Mouse (Mus musculus) ovary, postnatal 14 days (tissue): Measurements from ENCODE around the gene Smad6.

Experiments
- DNase-seq: peaks from one replicate; pipeline ENCODE4 v3.0.0; 2022; ENCODE audit warnings: low spot score

The Smad6 gene

DNA sequence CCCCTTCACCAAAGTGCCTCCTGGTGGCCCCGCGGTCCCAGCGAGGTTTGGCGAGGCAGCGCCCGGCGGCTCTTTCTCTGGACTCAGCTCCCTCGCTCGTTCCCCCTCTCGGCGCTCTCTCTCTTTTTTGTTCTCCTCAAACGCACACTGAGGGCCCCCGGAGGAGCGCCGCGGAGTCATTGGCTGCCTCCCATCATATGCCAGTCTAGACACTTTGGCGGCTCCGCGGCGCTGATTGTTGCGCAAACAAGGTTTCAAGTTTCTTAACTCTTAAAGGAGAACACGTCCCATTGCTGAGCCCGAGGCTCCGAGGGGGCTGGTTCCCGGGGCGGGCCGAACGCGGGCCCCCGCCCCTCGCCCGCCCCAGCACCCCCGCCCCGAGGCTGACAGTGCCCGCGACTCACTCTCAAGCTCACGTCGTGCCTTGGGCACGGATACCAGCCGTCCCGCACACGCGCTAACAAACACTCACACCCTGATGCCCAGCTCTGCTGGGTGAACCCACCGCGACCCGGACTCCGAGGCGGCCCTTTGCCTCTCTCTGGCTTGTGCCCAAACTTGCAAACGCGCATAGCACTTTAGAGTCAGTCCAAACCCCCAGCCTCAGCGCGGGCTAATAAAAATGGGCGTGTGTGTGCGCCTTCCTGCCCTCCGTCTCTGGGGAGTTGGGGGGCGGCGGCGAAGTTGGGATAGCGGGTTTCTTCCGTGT, at the start of gene Smad6:
Gene Smad6, minus strand, starts transcription at position 207 of the 709 bp plus-strand sequence.
- peak; percentile 86 for DNase-seq

DNA sequence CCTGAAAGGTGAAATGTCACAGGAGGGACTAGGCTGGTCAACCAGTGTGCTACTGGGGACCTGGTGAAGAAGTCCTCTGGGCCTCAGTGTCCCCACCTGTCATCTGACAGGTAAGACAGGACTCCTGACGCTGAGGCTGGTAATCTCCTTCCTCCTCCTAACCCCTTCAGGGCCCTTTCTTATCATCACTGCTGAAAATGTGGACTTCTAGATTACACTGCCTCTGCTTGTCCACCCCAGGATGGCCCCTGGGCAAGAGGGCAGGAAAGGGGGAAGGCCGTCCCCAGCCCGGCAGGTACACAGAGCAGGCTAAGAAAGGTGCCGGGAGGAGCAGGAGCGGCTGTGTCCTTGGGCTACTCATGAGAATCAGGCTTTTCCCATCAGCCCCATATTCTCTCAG, 48.8 kb upstream of the Smad6 start:
- DNase-seq = no peak

- DNase-seq = no peak
These were observed 47.3 kb upstream of the Smad6 start for GRCm38 (mm10) chr9:64069131-64069530.

DNA sequence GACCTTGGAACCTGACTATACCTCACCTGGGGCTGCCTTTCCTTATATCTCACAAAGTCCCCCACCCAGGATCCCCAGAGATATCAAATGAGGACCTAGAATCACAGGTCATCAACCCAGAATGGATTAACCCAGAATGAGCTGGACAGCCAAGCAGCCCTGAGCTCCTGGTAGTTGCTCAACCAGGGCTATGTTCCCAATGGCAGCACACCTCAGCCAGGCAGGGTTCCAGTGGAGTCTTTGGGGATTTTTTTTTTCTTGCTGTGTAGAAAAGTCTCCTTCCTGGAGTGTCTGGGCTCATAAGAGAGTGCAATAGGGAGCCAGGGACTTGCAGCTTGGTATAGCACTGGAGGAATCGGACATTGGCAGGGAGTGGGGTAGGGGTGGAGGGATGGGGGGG, 46.7 kb upstream of the Smad6 start:
- DNase-seq = no peak

DNA sequence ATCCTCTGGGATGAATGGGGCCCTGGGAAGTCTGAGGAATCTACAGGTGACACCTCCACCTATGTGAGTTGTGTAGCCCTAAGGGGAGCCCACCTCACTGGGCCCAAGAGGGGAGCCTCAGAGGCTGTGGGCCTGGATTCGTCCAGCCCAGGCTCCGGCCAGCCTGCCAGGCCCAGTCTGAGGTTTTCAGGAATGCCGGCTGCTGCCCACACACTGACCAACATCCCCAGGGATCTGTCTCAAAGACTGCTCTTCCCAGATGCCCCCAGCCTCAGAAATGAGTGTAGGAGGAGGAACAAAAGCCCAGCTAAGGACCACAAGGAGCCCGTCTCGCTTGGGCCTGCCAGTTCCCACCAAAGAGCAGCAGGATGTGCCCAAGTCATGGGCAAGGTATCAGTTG, 45.9 kb upstream of the Smad6 start:
- no peak for DNase-seq

GRCm38 (mm10) chr9:64060033-64060539, 38.2 kb upstream of the Smad6 start:
- DNase-seq = peak; percentile 36

GRCm38 (mm10) chr9:64057903-64058650, 36.2 kb upstream of the Smad6 start:
- DNase-seq = no peak

DNA sequence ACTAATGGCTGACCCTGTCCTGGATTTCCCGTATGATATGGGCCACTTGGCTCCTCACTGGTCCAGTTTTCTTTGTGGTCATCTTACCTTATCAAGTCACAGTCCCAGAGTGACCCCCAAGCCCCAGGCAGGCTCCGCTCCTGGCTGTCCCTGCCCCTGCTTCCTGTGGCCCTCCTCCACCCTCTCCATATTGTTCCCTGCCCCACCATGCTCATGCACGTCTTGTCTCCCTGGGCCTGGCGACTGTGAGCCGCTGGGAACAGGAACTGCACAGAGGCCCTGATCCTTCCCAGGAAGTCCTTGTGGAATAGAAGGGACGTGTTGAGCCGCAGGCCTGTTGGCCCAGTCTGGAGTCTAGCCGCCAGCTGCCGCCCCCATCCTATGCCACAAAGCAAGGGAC, 33.3 kb upstream of the Smad6 start:
- DNase-seq = no peak

DNA sequence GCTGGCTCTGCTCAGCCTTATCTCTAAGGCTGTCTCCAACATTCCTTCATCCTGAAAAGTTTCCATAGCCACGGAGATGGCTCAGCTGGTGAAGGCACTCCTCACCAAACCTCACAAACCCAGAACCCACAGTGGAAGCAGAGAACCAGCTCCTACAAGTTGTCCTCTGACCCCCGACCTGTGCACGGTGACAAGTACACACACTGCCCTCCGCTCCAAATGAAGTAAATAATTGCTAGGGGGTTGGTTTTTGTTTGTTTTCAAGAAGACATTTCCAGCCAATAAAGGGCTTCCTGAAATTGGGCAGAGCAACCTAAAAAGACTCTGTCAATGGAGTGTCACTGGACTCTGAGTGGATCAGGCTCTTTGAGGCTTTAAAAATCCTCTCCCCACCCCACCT, 31.9 kb upstream of the Smad6 start:
- no peak for DNase-seq

DNA sequence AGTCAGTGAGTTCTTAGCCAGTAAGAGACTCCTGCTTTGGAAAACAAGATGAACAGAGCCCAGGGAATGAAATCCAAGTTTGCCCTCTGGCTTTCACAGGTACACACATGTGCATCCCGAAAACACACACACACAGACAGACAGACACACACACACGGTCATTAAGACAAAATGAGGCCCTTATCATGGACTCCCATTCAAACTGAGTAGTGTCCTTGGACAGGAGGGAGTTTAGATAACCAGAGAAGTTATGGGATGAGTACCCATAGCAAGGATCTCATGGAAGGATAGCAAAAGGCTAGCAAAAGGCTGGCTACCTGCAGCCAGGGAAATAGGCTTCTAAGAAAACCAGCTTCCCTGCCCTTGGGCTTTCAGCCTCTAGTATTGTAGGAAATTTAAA, 29.4 kb upstream of the Smad6 start:
- no peak for DNase-seq

GRCm38 (mm10) chr9:64050513-64051065, 28.7 kb upstream of the Smad6 start:
- no peak for DNase-seq

DNA sequence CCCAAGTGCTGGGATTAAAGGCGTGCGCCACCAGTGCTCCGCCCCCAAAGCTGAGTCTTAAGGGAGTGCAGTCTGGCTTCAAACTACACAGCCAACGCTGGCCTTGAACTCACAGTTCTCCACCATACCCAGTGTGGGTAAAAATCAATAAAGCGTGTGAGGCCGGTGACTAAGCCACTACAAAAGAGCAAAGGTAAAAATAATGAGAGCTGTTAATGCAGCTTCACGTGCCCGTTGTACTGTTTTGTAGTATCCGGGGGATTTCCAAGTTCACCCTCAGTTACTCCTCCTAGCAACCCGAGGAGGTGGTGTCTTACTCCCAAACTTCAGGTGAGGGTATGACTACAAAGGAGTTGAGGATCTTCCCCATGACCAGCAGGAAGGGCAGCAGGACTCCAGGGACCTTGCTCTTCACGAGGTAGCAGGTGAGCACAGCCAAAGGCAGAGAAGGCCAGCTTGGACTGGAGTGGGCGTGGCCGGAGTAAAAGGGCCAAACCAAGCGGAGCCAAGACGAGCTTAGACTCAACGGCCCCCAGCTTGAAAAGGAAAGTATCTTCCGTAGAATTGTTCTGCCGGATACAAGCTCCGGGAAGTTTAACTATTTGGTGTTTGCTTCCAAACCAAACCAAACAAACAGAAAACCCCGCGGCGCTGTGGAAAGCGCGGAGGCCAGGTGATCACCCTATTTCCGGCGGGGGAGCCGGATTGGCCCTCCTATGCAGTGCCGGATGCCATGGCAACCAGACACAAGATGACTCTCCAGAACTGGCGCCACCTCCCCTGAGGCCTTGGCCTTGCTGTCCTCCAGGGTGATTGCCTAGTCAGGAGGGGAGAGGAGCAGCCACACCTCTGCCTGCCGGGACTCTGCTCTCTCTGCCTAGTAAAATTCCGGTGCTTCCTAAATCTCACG, 27.9 kb upstream of the Smad6 start:
- DNase-seq = peak; percentile 48

DNA sequence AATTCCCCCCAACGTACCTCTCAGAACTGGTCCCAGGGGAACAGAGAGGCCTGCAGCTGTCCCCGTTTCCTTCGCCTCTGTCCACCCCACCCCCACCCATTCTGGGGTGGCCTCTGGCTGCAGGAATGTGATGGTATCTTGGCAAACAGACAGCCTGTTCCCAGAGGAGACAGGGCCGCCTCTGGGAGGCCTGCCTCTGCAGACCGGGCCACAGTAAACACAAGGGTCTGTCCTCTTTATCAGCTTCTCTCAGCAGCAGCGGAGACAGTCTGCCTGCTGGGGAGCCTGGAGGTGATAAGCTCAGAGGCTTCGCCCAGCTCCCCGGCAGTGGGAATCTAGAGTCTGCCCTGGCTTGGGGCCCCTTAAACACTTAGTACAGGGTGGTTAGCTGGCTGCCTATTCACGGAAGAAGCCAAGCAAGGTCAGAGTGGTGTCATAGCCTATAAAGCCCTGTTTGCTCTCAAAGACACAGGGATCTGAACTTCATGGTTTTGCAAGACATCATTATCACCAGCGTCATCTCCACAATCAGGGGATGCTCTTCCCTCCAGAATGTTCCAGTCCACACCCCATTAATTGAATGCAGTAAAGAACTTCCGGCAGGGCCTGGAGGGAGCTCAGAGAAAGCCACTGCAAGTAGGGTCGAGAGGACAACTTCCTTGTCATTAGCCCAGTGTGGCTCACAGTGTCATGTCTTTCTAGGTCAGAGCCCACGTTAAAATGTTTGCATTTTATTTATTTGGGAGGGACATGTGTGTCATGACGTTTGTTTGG, 23.4 kb upstream of the Smad6 start:
- DNase-seq = peak; percentile 29

- no peak for DNase-seq
These were observed 22.5 kb upstream of the Smad6 start for GRCm38 (mm10) chr9:64044343-64044742.

DNA sequence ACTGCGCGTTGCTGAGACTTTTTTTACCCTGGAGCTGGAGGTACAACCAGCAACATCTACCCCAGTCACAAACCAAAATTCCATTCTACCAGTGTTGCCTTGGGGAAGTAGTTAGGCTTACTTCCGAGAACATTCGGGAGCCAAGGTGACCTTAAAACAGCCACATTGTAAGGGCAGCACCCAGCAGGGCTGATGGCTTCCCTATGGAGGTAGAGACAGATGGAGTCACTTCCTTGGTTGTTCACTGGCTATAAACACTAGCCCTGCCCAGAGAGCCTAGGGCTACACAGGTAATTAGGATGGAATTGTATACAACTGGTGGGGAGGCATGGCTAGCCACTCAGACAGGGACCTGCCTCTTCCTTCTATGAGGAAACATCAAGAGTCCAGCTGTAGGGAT, 21.1 kb upstream of the Smad6 start:
- DNase-seq = no peak

- no peak for DNase-seq
These were observed 20.4 kb upstream of the Smad6 start for GRCm38 (mm10) chr9:64042216-64042615.

- DNase-seq = no peak
These were observed 8.2 kb upstream of the Smad6 start for GRCm38 (mm10) chr9:64029908-64030631.

GRCm38 (mm10) chr9:64025565-64025964, 3.7 kb upstream of the Smad6 start:
- DNase-seq = no peak

DNA sequence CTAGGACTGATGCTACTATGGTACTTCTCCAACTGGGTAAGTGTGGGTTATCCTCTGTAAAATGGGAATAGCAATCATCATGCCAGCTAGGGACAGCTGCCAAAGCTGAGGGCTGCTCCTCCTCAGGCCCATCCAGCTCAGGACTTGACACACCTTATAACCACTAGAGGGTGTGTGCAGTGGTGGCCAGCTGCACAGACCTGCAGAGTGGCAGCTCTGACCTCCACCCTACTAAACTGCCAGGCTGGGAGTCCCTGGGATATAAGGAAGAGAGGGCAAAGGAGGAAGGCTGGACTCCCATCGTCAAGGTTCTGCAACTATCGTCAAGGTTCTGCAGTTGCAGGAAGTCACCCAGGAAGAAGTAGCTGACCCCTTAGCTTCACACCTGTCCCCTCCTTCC, 3.1 kb upstream of the Smad6 start:
- DNase-seq = no peak

GRCm38 (mm10) chr9:64022562-64023366, 905 bp upstream of the Smad6 start:
- DNase-seq = peak; percentile 93
